Mouse (Mus musculus) layer of hippocampus, postnatal 36 days (tissue): ENCODE results near the gene Nsf. TPM values are rescaled to one million over a fixed set of nuclear protein-coding genes. Genes with fewer than 3 reads are reported as not detected.

Experiments
- total RNA-seq, 2 experiments: library from RNA; stranded (reverse); gene quantifications; 2 replicates each; pipeline ENCODE4 v1.2.3; 2021

Gene Nsf
- total RNA-seq, 2 experiments from 2014 or later = 1,120 to 1,198 TPM

Other genes starting within 250 kb of the Nsf start
- under 1 TPM; 0.38 to 0.57 TPM for gene Wnt9b, start 204.2 kb downstream of the Nsf start, total RNA-seq
- gene Wnt3, start 179.9 kb downstream of the Nsf start, total RNA-seq = 1 to 10 TPM; 1.5 to 1.8 TPM
- gene Arf2, start 12.7 kb upstream of the Nsf start, total RNA-seq = 10 to 100 TPM; 42.0 to 45.8 TPM
- 1 to 10 TPM; 7.1 to 8.8 TPM for gene Crhr1, start 178.8 kb upstream of the Nsf start, total RNA-seq
- not detected for gene Sppl2c, start 232.3 kb upstream of the Nsf start, total RNA-seq